Mouse (Mus musculus) cerebellum, postnatal 4 days (tissue): Measurements from ENCODE around the gene Gm21860.
"Not testable (repeated sequence)": the region's sequence is repeated elsewhere in the genome, so short reads cannot be mapped to it uniquely, and the experiment has no call there.

Experiments used
- DNase-seq, 2 experiments: peaks; one replicate each; pipeline ENCODE4 v3.0.0; 2022; ENCODE audit warnings: low spot score in 2 of 2, mixed read lengths in 1 of 2

The Gm21860 gene

GRCm38 (mm10) chrY:90733656-90734333 lies 20.8 kb downstream of the Gm21860 start:
- DNase-seq = peak; percentile 55 to 61

GRCm38 (mm10) chrY:90732101-90732542 lies 22.5 kb downstream of the Gm21860 start:
- DNase-seq = not testable (repeated sequence)

- not testable (repeated sequence) for DNase-seq
Observed at GRCm38 (mm10) chrY:90731593-90731955, 23.0 kb downstream of the Gm21860 start.

GRCm38 (mm10) chrY:90730908-90731592 lies 23.6 kb downstream of the Gm21860 start:
- DNase-seq = peak; percentile 42 to 61

- DNase-seq = not testable (repeated sequence)
Observed at GRCm38 (mm10) chrY:90729816-90730303, 24.8 kb downstream of the Gm21860 start.

- peak in 1 of 2 experiments; percentile 23 for DNase-seq
Observed at GRCm38 (mm10) chrY:90728905-90729256, 25.7 kb downstream of the Gm21860 start.

GRCm38 (mm10) chrY:90728251-90728904 lies 26.2 kb downstream of the Gm21860 start:
- peak in 1 of 2 experiments; percentile 20 for DNase-seq

GRCm38 (mm10) chrY:90727121-90727908 lies 27.3 kb downstream of the Gm21860 start:
- not testable (repeated sequence) for DNase-seq

- DNase-seq = not testable (repeated sequence)
Observed at GRCm38 (mm10) chrY:90725701-90726451, 28.7 kb downstream of the Gm21860 start.

GRCm38 (mm10) chrY:90725166-90725565 lies 29.5 kb downstream of the Gm21860 start:
- DNase-seq = not testable (repeated sequence)

- DNase-seq = peak in 1 of 2 experiments; percentile 19
Observed at GRCm38 (mm10) chrY:90724014-90724709, 30.5 kb downstream of the Gm21860 start.

- peak; percentile 24 to 58 for DNase-seq
Observed at GRCm38 (mm10) chrY:90723336-90723987, 31.2 kb downstream of the Gm21860 start.

- DNase-seq = not testable (repeated sequence)
Observed at GRCm38 (mm10) chrY:90720505-90720904, 34.1 kb downstream of the Gm21860 start.

GRCm38 (mm10) chrY:90719403-90720232 lies 35.0 kb downstream of the Gm21860 start:
- not testable (repeated sequence) for DNase-seq

GRCm38 (mm10) chrY:90718583-90719402 lies 35.8 kb downstream of the Gm21860 start:
- DNase-seq = peak; percentile 46 to 70

GRCm38 (mm10) chrY:90718021-90718420 lies 36.6 kb downstream of the Gm21860 start:
- DNase-seq = not testable (repeated sequence)

GRCm38 (mm10) chrY:90717496-90717895 lies 37.1 kb downstream of the Gm21860 start:
- DNase-seq = peak in 1 of 2 experiments; percentile 20
